Mouse (Mus musculus): Measurements from ENCODE around the gene Prkrip1.

Prkrip1 gene

DNA sequence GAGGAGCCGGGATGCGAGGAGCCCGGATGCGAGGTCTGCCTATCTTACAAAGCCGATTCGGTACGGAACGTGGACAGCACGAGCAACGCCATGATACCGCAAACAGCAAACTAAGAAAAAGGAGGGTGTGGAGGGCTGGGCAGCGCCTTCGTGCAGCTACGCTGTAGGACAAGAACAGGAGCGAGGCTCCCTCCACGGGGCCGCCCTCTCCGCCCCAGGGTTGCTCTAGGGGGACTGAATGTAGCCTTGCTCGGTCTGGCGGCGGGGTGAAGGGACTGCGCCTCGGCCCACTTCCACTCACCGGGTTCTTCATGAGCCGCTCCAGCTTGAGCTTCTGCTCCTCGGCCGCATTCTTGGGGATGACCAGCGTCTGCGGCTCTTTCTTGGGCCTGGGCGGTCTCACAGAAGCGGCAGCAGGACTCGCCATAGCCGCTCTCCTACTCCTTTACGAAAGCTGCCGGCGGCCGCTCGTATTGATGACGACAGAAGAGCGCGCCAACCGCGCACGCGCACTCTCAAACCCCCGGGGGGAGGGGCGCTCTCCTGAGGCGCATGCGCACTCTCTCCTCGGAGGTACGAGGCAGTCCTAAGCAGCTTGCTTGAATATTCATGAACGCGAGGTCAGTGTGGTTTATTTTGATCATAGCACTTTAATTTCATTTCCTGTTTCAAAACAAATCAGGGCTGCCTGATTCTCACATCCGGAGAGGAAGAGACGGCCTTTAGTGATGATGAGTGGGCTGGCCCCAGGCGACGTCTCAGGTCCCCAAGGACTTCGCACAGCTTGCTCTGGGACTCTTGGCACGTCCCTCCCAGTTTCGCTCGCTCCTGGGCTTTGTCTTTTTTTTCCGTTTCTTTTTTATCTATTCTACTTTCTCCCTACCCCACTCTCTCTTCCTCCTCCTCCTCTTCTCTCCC, at the start of gene Prkrip1:
Gene Prkrip1 (minus strand): TSS at position 490 of the 918 bp plus-strand sequence.
- in situ Hi-C loops (cut with MseI, MboI): loop anchor here in 1 of 2 experiments (10.0 kb wide), 1 partner anchor 56 kb away; no protein-coding TSS in a partner anchor

DNA sequence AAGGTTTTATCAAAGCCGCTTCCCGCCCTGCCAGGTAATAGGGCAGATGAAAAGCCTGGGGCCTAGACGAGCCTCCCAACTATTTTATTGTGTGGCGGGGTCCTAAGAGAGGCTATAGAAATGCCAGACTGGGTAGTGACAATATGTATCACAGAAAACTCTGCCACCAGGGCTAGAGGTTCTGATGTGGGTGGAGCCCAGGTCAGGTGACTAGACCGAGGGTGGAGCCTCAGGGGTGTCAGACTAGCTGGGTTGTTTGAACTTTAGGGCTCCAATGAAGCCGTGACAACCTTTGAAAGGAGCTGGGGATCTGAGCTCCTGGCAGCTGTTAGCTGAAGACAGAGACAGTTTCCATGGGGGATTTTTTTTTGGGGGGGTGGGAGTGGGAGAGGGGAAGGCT, 49.7 kb upstream of the Prkrip1 start:
- in situ Hi-C loops (cut with MseI, MboI): no loop called here

- in situ Hi-C loops (cut with MseI, MboI): no loop called here
Measured at GRCm38 (mm10) chr5:136246452-136246838, 47.7 kb upstream of the Prkrip1 start, which contains the start of gene Sh2b2. Gene Sh2b2, minus strand, starts transcription at chr5:136246556.

DNA sequence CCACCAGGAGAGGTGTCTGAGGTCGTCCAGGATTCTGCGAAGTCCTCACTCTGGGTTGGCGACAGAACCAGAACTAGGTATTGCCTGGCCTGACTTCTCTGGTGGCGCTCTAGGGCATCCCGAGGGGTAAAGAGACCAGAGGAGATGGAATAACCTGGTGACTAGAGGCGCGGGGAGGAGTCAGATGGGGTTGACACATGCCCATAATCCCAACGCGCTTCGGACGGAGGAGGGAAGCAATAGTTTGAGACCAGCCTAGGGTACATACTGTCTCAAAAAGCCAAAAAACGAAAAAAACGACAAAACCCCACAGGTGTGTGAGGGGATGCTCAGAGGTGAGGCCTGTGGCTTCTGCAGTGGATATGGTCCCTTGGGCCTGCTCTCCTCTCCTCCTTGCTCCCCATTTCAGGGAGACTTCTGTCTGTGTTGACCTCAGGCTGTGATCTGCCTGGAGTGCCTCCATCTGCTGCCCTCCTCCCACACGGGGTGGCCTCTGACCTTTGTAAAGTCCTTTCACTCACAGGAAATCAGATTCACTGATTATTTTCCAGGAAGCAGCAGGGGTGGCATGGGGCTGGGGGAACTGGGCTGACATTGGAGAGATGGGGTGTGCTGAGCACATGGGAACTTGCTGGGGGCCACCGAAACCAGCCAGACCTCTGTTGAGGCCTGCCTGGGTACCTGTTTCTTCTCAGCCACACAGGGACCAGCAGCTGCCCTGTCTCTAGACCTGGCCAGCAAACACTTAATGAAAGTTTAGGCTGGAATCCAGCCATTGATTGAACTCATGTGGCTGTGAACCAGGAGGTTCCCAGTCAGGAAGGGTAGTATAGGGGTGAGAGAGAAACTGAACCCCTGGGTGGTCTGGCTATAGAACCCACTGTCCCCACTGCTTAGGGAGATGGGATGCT, 47.0 kb upstream of the Prkrip1 start:
- in situ Hi-C loops (cut with MseI, MboI): no loop called here

- in situ Hi-C loops (cut with MseI, MboI): no loop called here
Measured at GRCm38 (mm10) chr5:136244762-136245540, 46.2 kb upstream of the Prkrip1 start.

- in situ Hi-C loops (cut with MseI, MboI): no loop called here
Measured at GRCm38 (mm10) chr5:136243851-136244761, 45.3 kb upstream of the Prkrip1 start.

DNA sequence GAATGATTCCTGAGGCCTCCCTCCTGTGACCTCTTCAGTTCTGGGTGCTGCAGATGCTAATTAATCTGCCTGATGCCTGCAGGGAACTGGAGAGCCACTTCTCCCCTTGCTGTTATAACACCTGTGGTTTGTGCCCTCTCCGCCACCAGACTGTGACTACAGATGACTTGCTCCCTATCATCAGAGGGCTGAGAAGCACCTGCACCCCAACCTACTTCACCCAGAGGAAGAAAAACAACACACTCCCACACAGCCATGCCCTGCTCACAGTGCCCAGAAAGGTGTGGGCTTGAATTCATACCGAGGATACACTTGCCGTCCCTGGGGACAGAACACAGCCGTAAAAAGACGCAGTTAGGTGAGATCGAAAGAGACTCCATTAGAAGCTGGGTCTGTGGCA, 42.4 kb upstream of the Prkrip1 start:
- in situ Hi-C loops (cut with MseI, MboI): no loop called here

GRCm38 (mm10) chr5:136240381-136240780, 41.6 kb upstream of the Prkrip1 start:
- in situ Hi-C loops (cut with MseI, MboI): no loop called here

GRCm38 (mm10) chr5:136237607-136238006, 38.8 kb upstream of the Prkrip1 start:
- in situ Hi-C loops (cut with MseI, MboI): no loop called here

DNA sequence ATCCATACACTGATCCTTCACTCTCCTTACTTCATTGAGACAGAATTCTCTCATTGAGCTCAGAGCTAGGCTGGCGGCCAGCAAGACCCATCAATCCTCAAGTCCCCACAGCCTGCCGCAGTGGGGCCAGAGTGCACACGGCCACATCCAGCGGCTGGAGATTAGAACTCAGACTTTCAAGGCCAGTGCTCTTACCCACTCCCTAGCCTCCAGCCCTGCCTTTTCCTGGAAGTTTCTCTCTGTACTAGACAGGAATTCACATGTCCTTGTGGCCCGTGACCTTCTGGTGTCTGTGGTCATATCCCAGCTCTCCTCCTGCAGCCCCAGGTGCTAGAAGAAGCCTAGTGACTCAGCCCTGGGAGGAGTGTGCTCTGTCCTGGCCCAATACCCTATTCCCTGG, 37.8 kb upstream of the Prkrip1 start:
- in situ Hi-C loops (cut with MseI, MboI): no loop called here

GRCm38 (mm10) chr5:136230348-136231035, 31.7 kb upstream of the Prkrip1 start:
- in situ Hi-C loops (cut with MseI, MboI): no loop called here

DNA sequence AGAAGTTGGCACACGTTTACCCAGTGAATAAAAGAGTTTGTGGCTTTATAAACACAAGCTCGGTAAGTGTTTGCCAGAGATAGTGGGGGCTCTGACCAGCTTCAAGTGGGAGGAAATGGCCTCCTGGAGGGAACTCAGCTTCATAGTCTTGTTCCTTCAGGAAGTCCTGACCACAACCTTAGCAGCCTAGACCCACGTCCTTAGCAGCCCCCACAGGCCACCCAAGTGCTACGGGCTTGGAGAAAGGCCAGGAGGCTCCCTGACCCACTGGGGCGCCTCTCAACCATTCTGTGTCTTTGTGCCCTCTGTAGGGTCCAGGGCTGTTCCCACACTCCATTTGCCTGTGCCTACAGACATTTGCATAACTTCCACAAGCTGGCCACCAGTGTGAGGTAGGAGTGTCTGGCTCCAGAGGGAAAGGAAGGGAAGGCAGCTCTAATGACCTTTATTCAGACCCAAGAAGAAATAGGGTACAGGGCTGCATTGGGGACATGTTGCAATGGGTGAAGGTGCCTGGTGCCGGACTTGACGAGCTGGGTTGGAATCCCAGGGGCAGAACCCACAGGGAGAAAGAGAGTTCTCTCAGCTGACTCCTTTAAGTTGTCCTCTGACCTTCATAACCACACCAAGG, 27.6 kb upstream of the Prkrip1 start:
- in situ Hi-C loops (cut with MseI, MboI): no loop called here

DNA sequence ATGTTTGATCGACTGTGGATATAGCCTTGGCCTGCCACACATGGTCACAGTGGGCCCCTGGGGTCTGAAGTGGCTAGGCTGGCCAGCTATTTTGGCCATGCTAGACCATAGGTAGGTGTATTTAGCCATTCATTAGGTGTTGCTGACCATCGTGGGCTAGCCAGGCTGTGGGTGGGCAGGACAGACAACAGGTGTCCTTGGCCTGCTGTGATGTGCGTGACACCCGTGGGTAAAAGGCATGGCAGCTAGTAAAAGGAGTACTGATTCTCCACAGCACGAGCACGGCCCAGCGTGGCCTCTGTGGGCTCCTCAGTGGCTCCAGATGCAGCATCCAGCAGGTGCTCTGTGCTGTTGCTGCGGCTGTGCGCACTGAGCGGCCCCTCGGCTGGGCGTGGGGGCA, 19.8 kb upstream of the Prkrip1 start:
- in situ Hi-C loops (cut with MseI, MboI): loop anchor here in 1 of 2 experiments (5.0 kb wide), 1 partner anchor 34 kb away; no protein-coding TSS in a partner anchor

DNA sequence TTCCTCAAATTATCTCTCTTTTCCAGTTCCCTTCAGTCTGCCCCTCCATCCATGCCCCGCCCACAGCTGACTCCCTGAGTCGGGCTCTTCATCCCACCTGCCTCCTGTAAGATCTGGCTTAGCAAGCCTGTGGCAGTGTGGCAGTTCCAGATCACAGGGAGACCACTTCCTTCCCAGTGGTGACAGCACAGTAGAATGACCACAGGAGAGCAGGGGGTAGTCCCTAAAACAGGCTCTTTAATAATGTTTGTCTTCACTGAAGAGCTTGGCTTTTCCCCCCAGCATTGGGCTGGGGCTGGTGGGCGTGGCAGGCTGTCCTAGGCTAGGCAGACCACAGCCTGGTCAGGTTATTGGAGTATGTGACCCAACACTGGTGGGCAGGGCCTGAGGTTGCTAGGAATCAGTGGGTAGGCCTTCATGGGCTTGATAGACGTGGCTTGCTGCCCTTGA, 19.2 kb upstream of the Prkrip1 start:
- in situ Hi-C loops (cut with MseI, MboI): loop anchor here in 1 of 2 experiments (5.0 kb wide), 1 partner anchor 34 kb away; no protein-coding TSS in a partner anchor

DNA sequence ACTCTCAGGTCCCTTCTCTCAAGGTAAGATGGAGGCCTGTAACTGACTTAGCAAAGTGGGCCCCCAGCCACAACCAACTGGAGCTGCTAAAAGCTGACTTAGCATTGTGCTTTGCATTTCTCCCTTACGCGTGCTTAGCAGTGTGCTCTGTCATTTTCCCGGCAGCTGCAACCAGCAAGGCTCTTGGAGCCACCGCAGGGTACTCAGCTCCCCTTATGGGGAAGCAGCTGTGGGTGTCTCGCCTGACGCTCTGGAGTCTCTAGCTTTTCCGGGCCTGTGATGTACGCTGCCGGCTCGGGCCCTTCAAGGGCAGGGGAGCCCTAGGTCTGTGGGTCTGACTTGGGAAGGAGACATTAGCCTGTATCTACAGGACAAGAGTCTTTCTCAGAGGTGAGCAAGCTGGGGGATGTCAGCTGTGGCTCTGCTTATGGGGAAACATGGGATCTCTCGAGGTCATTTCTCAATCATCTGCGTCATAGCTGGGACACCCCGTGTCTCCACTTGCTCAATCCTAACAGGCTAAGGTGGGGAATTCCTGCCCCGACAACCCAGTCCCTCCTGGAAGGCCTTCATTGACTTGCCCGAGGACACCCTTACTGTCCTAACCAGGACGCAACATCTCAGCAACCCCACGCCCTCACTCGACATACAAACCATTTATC, 18.4 kb upstream of the Prkrip1 start:
- in situ Hi-C loops (cut with MseI, MboI): loop anchor here in 1 of 2 experiments (5.0 kb wide), 1 partner anchor 35 kb away; no protein-coding TSS in a partner anchor

GRCm38 (mm10) chr5:136215958-136216357, 17.2 kb upstream of the Prkrip1 start:
- in situ Hi-C loops (cut with MseI, MboI): loop anchor here in 1 of 2 experiments (5.0 kb wide), 1 partner anchor 36 kb away; no protein-coding TSS in a partner anchor

- in situ Hi-C loops (cut with MseI, MboI): loop anchor here in 1 of 2 experiments (5.0 kb wide), 1 partner anchor 37 kb away; no protein-coding TSS in a partner anchor
Measured at GRCm38 (mm10) chr5:136215211-136215610, 16.4 kb upstream of the Prkrip1 start.

- in situ Hi-C loops (cut with MseI, MboI): no loop called here
Measured at GRCm38 (mm10) chr5:136213716-136214115, 15.0 kb upstream of the Prkrip1 start.

All from mouse trophoblast stem cell (cell line).